Mouse (Mus musculus) ES-Bruce4 (cell line): ENCODE results near the gene Dennd4a.

ENCODE experiments used
- CTCF ChIP-seq: IDR thresholded peaks from one replicate; pipeline ENCODE4 v1.8.1; 2011; ENCODE audit warnings: low read depth, low read length
- EP300 ChIP-seq: IDR thresholded peaks from 2 replicates; pipeline ENCODE4 v1.6.1; 2011; ENCODE audit warnings: low read depth, low read length; ENCODE audit not compliant: insufficient read depth
- POLR2A ChIP-seq: IDR thresholded peaks from one replicate; pipeline ENCODE4 v1.8.1; 2011; ENCODE audit warnings: low read length; ENCODE audit not compliant: insufficient read depth

DNA sequence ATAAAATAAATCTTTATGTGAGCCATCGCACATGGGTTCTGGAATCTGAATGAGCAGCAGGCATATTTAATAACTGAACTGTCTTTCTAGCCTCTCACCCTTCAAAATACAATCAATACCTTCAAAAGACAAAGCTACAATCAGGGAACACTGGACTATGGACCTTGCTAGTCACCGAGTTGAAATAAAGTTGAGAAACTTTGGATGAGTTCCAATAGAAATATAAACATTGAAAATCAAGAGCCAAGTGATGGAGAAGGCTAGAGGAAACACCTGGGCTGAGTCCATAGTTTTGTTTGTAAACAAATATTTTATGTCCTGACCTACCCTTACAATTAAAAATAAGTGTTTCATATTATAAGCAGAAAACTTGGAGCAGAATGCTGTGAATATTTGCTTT, 102.8 kb downstream of the Dennd4a start:
- no peak for TF ChIP-seq POLR2A
- TF ChIP-seq CTCF = no peak
- TF ChIP-seq EP300 = no peak
